Mouse (Mus musculus) urinary bladder, postnatal 4 days (tissue): ENCODE measurements around the gene Spink8.
"Not testable (repeated sequence)": the region's sequence is repeated elsewhere in the genome, so short reads cannot be mapped to it uniquely, and the experiment has no call there.

ENCODE experiments used
- DNase-seq, 2 experiments: peaks; one replicate each; pipeline ENCODE4 v3.0.0; 2021 to 2022; ENCODE audit warnings: low spot score in 2 of 2

The Spink8 gene

GRCm38 (mm10) chr9:109811980-109812379 lies at the start of gene Spink8:
TSS of gene Spink8 (plus strand) at chr9:109812280.
- no peak for DNase-seq

- not testable (repeated sequence) for DNase-seq
Measured at GRCm38 (mm10) chr9:109766841-109767240, 45.2 kb upstream of the Spink8 start.

GRCm38 (mm10) chr9:109790570-109790969 lies 21.5 kb upstream of the Spink8 start, which contains the start of gene Fbxw27:
TSS of gene Fbxw27 (minus strand) at chr9:109790670.
- not testable (repeated sequence) for DNase-seq

- DNase-seq = no peak
Measured at GRCm38 (mm10) chr9:109795221-109795620, 16.9 kb upstream of the Spink8 start.

GRCm38 (mm10) chr9:109795811-109796210 lies 16.3 kb upstream of the Spink8 start:
- DNase-seq = no peak

- DNase-seq = no peak
Measured at GRCm38 (mm10) chr9:109798051-109798450, 14.0 kb upstream of the Spink8 start.

- not testable (repeated sequence) for DNase-seq
Measured at GRCm38 (mm10) chr9:109805596-109805995, 6.5 kb upstream of the Spink8 start.

GRCm38 (mm10) chr9:109806260-109806659 lies 5.8 kb upstream of the Spink8 start:
- DNase-seq = no peak

- DNase-seq = no peak
Measured at GRCm38 (mm10) chr9:109806695-109807293, 5.3 kb upstream of the Spink8 start.

- DNase-seq = no peak
Measured at GRCm38 (mm10) chr9:109807898-109808297, 4.2 kb upstream of the Spink8 start.

- DNase-seq = no peak
Measured at GRCm38 (mm10) chr9:109813424-109813823, 1.3 kb downstream of the Spink8 start.

- DNase-seq = no peak
Measured at GRCm38 (mm10) chr9:109816341-109816740, 4.3 kb downstream of the Spink8 start.

GRCm38 (mm10) chr9:109825739-109826138 lies 13.7 kb downstream of the Spink8 start:
- DNase-seq = no peak

- DNase-seq = no peak
Measured at GRCm38 (mm10) chr9:109826181-109826580, 14.1 kb downstream of the Spink8 start.

GRCm38 (mm10) chr9:109832391-109833087 lies 20.5 kb downstream of the Spink8 start, which contains the start of gene Nme6:
TSS of gene Nme6 (plus strand) at chr9:109832749.
- DNase-seq = peak; percentile 76 to 82

GRCm38 (mm10) chr9:109833088-109833412 lies 21.0 kb downstream of the Spink8 start:
- peak in 1 of 2 experiments; percentile 23 for DNase-seq

- DNase-seq = peak; percentile 51 to 64
Measured at GRCm38 (mm10) chr9:109849312-109849758, 37.3 kb downstream of the Spink8 start, which contains the start of gene Camp. TSS of gene Camp (minus strand) at chr9:109849617.

- no peak for DNase-seq
Measured at GRCm38 (mm10) chr9:109850099-109850498, 38.0 kb downstream of the Spink8 start.

GRCm38 (mm10) chr9:109854341-109854740 lies 42.3 kb downstream of the Spink8 start:
- no peak for DNase-seq

- DNase-seq = no peak
Measured at GRCm38 (mm10) chr9:109855947-109856346, 43.9 kb downstream of the Spink8 start.

- peak; percentile 46 to 83 for DNase-seq
Measured at GRCm38 (mm10) chr9:109862397-109863044, 50.4 kb downstream of the Spink8 start.

- no peak for DNase-seq
Measured at GRCm38 (mm10) chr9:109863085-109863484, 51.0 kb downstream of the Spink8 start.

- no peak for DNase-seq
Measured at GRCm38 (mm10) chr9:109866218-109866617, 54.1 kb downstream of the Spink8 start.
